Mouse (Mus musculus): ENCODE results near the gene Creb3l1. TPM values are rescaled to one million over a fixed set of nuclear protein-coding genes. Genes with fewer than 3 reads are reported as not detected.

Creb3l1 gene
- polyA plus RNA-seq (2017; shearing (Covaris generic)), result 1.3 TPM

GRCm38 (mm10) chr2:92024274-92024672 lies at the start of gene Creb3l1:
TSS of gene Creb3l1 (minus strand) at chr2:92024502.

DNA sequence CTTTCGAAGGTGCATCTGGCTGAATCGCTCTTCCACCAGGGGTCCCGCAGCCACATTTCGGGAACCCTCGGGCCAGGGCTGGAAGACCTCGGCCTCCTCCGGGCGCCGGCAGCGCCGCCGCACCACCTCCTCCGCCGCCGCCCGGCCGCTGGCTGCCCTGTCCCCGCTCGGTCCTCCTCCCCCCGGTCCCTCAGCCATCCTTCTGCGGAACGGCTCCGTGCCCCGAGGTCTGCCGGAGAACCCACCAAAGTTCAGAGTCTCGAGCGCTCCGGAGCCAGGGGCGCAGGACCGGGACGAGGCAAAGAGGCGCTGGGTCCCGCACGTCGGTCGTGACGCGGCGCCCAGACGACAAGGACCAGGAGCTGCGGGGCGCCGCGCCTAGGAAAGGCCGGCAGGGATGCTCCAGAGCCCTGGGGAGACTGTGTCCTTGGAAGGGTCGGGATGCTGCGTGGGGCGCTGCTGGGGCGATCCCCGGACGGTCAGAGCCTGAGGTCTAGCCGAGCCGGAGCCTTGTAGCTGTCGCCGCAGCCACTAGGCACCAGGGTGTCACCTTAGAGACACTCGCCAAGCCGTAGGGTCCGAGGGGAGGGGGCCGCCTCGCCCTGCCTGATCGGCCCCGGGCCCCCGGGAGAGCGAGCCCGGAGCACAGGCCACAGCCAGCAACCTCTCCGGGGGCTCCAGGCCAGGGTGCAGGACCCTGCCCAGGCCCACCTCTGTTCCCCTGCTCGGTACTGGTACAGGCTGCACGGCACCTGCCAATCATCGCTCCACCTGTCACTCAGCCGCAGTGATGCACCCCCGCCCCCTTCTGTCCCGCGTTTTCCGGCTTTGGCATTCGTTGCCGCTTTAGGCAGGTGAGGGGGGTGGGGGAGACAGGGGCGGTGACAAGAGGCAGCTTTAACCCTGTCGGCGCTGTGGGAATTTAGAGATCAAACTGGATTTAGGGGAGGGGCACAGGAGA lies 48.4 kb downstream of the Creb3l1 start, which contains the start of gene Dgkz:
TSS of gene Dgkz (minus strand) at position 284 of the 961 bp plus-strand sequence.

GRCm38 (mm10) chr2:91945483-91945882 lies 78.8 kb downstream of the Creb3l1 start, which contains the start of gene Gm9821:
TSS of gene Gm9821 (plus strand) at chr2:91945703.

Other genes starting within 250 kb of the Creb3l1 start
- 0.94 TPM for gene Chrm4, start 97.3 kb downstream of the Creb3l1 start, polyA plus RNA-seq (2017; shearing (Covaris generic))
- 3.0 TPM for gene Mdk, start 92.2 kb downstream of the Creb3l1 start, polyA plus RNA-seq (2017; shearing (Covaris generic))
- gene Gm9821, start 78.8 kb downstream of the Creb3l1 start, polyA plus RNA-seq (2017; shearing (Covaris generic)), result 0.53 TPM
- 50.0 TPM for gene Dgkz, start 48.6 kb downstream of the Creb3l1 start, polyA plus RNA-seq (2017; shearing (Covaris generic))
- 65.3 TPM for gene Phf21a, start 68.6 kb upstream of the Creb3l1 start, polyA plus RNA-seq (2017; shearing (Covaris generic))

Measured in CD4-positive, CD25-positive, alpha-beta regulatory T cell, adult 9 weeks (primary cell).